Mouse (Mus musculus): ENCODE measurements around the gene Cracr2b.

Gene Cracr2b

GRCm38 (mm10) chr7:141485186-141485585 lies 24.3 kb downstream of the Cracr2b start:
- DNase-seq (ENCODE audit: low spot score in 2 of 2), result no peak

- no peak for DNase-seq (ENCODE audit: low spot score in 2 of 2)
Observed at GRCm38 (mm10) chr7:141485606-141486005, 24.7 kb downstream of the Cracr2b start.

GRCm38 (mm10) chr7:141486239-141486638 lies 25.3 kb downstream of the Cracr2b start:
- no peak for DNase-seq (ENCODE audit: low spot score in 2 of 2)

DNA sequence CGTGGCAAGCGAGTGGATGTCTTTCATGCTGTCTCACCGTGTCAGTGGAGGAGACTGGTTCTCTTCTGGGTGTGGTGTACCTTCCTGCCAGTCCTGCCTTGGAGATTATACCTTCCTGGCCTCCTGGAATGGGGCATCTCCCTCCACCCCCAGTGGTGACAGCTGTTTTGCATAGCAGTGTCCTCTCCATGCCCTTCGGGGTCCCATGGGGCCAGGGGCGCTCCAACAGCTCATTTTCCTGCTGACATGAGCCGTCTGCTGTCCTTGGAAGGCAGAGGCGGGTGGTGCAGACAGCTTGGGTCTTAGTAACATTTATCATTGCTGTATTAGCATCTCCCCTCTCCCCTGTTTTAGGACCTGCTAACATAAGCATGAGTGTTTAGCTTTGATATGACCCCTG lies 26.2 kb downstream of the Cracr2b start:
- DNase-seq (ENCODE audit: low spot score in 2 of 2), result no peak

GRCm38 (mm10) chr7:141491151-141491550 lies 30.3 kb downstream of the Cracr2b start:
- no peak for DNase-seq (ENCODE audit: low spot score in 2 of 2)

GRCm38 (mm10) chr7:141492738-141493137 lies 31.8 kb downstream of the Cracr2b start:
- DNase-seq (ENCODE audit: low spot score in 2 of 2), result no peak

- DNase-seq (ENCODE audit: low spot score in 2 of 2), result no peak
Observed at GRCm38 (mm10) chr7:141493729-141494128, 32.8 kb downstream of the Cracr2b start.

DNA sequence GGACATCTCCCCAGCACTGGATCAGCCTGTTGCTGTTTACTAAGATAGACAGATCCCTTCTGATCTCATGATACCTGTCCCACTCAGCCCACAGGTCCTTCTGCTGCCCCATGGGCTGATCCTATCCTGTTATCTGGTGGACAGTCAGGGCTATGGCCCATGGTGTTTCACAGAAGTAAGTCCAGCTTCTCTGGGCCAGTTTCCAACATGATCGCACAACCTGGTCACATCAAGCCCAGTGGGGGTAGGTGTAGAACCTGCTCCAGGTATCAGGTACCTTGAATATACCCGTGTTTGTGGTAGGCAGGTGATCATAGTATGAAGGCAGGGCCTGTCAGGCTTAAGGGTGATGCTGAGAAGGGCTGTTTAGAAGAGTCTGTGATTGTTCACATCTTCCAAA lies 34.5 kb downstream of the Cracr2b start:
- no peak for DNase-seq (ENCODE audit: low spot score in 2 of 2)

GRCm38 (mm10) chr7:141495940-141496339 lies 35.0 kb downstream of the Cracr2b start:
- no peak for DNase-seq (ENCODE audit: low spot score in 2 of 2)

GRCm38 (mm10) chr7:141497600-141497999 lies 36.7 kb downstream of the Cracr2b start:
- no peak for DNase-seq (ENCODE audit: low spot score in 2 of 2)

DNA sequence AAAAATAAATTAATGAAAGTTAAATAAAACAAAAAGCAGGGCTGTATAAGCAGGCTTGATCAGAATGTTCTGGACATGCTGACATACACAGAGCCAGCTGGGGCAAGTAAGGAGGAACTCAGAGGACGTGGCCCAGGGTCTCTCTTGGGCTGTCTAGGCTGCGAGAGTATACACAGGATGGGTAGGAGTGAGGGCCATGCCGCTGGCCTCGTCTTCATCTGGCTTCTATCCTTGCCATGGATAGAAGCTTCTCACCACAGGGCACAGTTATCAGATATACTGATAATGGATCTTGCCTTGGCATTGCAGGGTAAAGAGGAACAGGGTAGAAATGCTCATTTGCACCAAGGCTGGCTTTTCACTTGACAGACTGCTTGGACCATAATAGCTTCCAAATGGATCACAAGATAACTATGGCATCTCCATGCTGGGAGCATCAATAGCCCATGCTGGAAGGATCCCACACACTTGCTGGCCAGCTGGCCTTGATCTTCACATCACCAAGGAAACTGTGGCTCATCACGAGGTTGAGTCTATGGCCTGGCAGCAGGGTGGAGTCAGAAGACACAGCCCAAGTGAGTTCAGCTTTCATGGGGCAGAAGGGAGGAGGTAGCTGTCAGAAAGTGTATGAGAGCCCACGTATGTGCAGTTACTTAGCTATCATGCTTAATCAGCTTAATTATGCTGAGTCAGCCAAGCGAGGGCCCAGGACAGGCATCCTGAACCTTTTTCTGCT lies 41.1 kb downstream of the Cracr2b start:
- DNase-seq (ENCODE audit: low spot score in 2 of 2), result no peak

DNA sequence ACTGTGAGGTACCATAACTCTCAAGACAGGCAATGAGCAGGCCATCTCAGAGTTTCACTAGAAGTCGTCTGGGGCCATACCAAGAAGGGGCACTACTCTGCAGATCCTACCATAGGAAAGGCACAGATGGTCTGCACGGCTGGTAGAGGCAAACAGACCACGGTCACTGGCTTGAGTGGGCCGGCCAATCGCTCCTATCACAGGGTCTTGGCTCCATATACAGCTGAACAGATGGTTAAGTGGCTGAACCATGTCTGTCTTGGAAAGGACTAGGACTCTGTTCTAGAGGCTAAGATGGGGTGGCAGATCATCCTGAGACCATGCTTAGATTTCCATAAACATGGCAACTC lies 41.6 kb downstream of the Cracr2b start:
- no peak for DNase-seq (ENCODE audit: low spot score in 2 of 2)

DNA sequence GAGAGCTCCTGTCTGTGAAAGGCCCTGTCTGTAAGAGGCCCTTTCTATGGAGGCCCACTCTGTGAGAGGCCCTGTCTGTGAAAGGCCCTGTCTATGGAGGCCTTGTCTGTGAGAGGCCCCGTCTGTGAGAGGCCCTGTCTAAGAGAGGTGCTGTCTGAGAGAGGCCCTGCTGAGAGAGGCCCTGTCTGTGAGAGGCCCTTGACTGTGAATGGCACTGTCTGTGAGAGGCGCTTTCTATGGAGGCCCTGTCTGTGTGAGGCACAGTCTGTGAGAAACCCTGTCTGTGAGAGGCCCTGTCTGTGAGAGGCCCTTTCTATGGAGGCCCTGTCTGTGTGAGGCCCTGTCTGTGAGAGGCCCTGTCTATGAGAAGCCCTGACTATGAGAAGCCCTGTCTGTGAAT lies 45.4 kb downstream of the Cracr2b start:
- DNase-seq (ENCODE audit: low spot score in 2 of 2), result no peak

- no peak for DNase-seq (ENCODE audit: low spot score in 2 of 2)
Observed at GRCm38 (mm10) chr7:141508160-141508559, 47.3 kb downstream of the Cracr2b start.

- DNase-seq (ENCODE audit: low spot score in 2 of 2), result no peak
Observed at GRCm38 (mm10) chr7:141510196-141510595, 49.3 kb downstream of the Cracr2b start.

DNA sequence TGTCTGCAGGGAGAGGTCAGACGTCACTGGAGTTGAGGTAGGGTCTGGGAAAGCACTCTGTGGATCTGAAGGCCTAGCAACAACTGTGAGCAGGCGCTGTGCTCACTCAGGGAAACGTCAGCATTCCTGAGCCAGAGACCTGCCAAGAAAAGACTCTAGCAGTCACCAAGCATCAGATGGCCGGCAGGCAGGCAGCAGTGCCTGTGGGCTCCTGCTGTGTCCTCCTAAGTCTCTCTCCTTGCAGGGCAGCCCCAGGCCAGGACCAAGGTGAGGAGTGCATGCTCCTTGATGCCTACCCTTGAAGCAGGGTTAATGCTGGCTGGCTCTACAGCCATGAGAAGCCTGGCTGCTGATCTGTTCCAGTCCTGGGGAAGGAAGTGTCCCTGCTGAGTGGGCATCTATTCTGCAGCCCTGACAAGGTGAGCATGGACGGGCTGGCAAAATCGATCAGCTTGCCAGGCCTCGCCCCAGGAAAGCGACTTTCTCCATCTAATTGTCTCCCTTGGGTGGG lies 49.8 kb downstream of the Cracr2b start:
- no peak for DNase-seq (ENCODE audit: low spot score in 2 of 2)
